Mouse (Mus musculus) sigmoid colon, adult 10 weeks (tissue): Measurements from ENCODE around the gene Rab40b. TPM values are rescaled to one million over a fixed set of nuclear protein-coding genes. Genes with fewer than 3 reads are reported as not detected.

Experiments
- polyA plus RNA-seq: library from polyadenylated mRNA; stranded (reverse); fragments of 350-450 nt; fragmentation: Illumina TruSeq; extraction: RNeasy Lipid Tissue Mini Kit (QIAGEN cat#74804); gene quantifications from one replicate; pipeline ENCODE4 v1.2.3, GENCODE M21; 2014; ENCODE audit warnings: low read depth, low replicate concordance

Gene Rab40b
- polyA plus RNA-seq, result 2.1 TPM

GRCm38 (mm10) chr11:121387750-121388553, at the start of gene Rab40b:
Gene Rab40b (minus strand): TSS chr11:121388251.

GRCm38 (mm10) chr11:121434156-121435155, 46.4 kb upstream of the Rab40b start, which contains the start of gene Fn3k:
Gene Fn3k (plus strand): TSS chr11:121434913.

DNA sequence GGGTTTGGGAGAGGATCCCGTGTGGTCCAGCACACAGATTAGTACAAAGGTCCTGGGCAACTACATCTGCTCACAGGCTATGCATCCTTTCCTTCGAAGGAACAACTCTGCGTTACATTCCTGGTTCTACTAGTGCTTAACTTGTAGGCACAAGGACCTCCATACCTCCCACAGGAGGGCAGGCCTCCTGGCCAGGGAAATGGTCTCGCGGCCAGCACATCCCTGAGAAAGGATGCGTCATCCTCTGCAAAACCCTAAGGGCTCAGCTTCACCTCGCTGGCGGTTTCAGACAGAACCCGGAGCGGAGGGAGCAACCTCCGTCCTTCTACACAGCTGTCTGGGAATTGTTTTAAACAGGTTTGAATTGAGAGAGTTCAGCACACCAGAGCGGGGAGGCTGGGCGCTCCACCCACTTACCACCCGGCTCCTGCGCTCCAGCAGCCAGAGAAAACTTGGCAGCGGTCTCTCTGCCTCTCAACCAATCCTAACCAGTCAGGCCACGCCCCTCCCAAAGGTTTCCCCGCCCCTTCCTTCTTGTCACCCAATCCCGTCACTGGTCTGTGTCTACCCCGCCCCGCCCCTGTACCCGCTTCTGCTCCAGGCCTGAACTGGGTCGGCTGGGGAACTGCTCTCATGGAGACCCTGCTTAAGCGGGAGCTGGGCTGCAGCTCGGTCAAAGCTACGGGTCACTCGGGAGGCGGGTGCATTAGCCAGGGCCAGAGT, 32.9 kb upstream of the Rab40b start, which contains the start of gene Fn3krp:
Gene Fn3krp (plus strand): TSS at position 572 of the 723 bp plus-strand sequence.

DNA sequence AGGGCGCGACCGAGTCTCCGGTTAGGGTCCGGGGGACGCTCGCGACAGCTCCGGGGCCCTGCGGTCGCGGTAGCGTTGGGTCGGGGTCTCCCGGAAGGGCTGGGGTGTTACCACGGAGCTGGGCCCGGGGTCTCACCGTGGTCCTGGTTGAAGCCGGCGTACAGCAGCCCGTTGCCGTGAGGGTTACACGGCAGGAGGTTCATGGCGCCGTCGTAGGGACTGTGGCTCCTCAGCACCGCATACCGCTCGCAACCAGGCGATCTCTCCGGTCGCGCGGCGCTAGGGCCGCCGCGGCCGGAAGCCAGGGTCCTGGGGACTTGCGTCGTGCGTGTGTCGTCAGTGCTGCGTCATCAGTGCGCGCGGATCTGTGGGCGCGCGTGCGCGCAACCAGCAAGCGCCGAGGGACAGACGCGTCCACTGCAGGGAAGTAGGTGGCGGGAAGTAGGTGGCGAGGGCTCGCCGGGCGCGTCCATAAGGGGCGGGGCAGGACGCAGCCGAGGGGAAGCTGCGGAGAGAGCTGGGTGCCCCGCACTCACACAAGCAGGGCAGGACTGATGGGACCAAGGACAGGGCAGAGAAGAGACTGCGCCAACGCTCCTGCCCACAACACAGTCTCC, 33.9 kb downstream of the Rab40b start, which contains the start of gene Wdr45b:
Gene Wdr45b (minus strand): TSS at position 355 of the 617 bp plus-strand sequence.

Other genes starting within 250 kb of the Rab40b start
- gene Tex19.1, start 242.1 kb downstream of the Rab40b start, polyA plus RNA-seq, result not detected
- not detected for gene Uts2r, start 228.0 kb downstream of the Rab40b start, polyA plus RNA-seq
- gene Hexdc, start 183.8 kb downstream of the Rab40b start, polyA plus RNA-seq, result 11.2 TPM
- 2.3 TPM for gene Ogfod3, start 183.5 kb downstream of the Rab40b start, polyA plus RNA-seq
- gene Cybc1, start 158.9 kb downstream of the Rab40b start, polyA plus RNA-seq, result 13.2 TPM
- 26.2 TPM for gene Narf, start 151.0 kb downstream of the Rab40b start, polyA plus RNA-seq
- 12.0 TPM for gene Foxk2, start 128.3 kb downstream of the Rab40b start, polyA plus RNA-seq
- 65.0 TPM for gene Wdr45b, start 33.8 kb downstream of the Rab40b start, polyA plus RNA-seq
- 9.4 TPM for gene Fn3krp, start 33.1 kb upstream of the Rab40b start, polyA plus RNA-seq
- gene Fn3k, start 46.7 kb upstream of the Rab40b start, polyA plus RNA-seq, result 2.0 TPM
- 26.4 TPM for gene Tbcd, start 63.7 kb upstream of the Rab40b start, polyA plus RNA-seq
- 13.7 TPM for gene Zfp750, start 131.1 kb upstream of the Rab40b start, polyA plus RNA-seq